Mouse (Mus musculus): ENCODE measurements around the gene Prox1. TPM values are rescaled to one million over a fixed set of nuclear protein-coding genes. Genes with fewer than 3 reads are reported as not detected.
A peak's percentile ranks its signal among the peaks of the same experiment; 100 is the strongest.

The Prox1 gene
- polyA plus RNA-seq, 1 experiment from 2014 or later, result 18.3 TPM

GRCm38 (mm10) chr1:190124961-190125739 lies 45.4 kb downstream of the Prox1 start:
- Histone ChIP-seq H3K27me3 (no peaks in the 10 kb centered on the region), H3K4me3 (no peak overlapping the region), H3K36me3 (peaks cover 9% of the 10 kb centered on the region; the same call in 1 of the 2 replicates), H3K9me3 (replicated peaks) (no peaks in the 10 kb centered on the region), H3K9ac (no peak overlapping the region), H3K4me1 (replicated peaks) (peaks cover 42% of the 10 kb centered on the region), H3K4me2 (no peak overlapping the region), H3K27ac (peak overlapping the region; percentile 36)
- ATAC-seq (replicated peaks; ENCODE audit: insufficient number of reproducible peaks, insufficient read depth, low FRiP score, low read depth), result peak; percentile 11; the same call in 1 of the 2 replicates
- 73% methylated on average over 14 of the region's 14 CpGs for WGBS

GRCm38 (mm10) chr1:190123404-190123803 lies 47.1 kb downstream of the Prox1 start:
- H3K4me2 ChIP-seq, result no peak overlapping the region
- WGBS, result 54% methylated on average over 13 of the region's 13 CpGs
- H3K9ac ChIP-seq, result no peak overlapping the region
- H3K9me3 ChIP-seq (replicated peaks), result no peaks in the 10 kb centered on the region
- peak overlapping the region; percentile 63 for H3K27ac ChIP-seq
- peaks cover 34% of the 10 kb centered on the region for H3K4me1 ChIP-seq (replicated peaks)
- 0 out of 2 replicates have a peak, but pooled peaks have one; percentile 48 for ATAC-seq (replicated peaks; ENCODE audit: insufficient number of reproducible peaks, insufficient read depth, low FRiP score, low read depth)
- no peak overlapping the region for H3K4me3 ChIP-seq
- H3K27me3 ChIP-seq, result no peaks in the 10 kb centered on the region
- H3K36me3 ChIP-seq, result peaks cover 9% of the 10 kb centered on the region; the same call in 1 of the 2 replicates

- ATAC-seq (replicated peaks; ENCODE audit: insufficient number of reproducible peaks, insufficient read depth, low FRiP score, low read depth), result no peak
- Histone ChIP-seq H3K4me2 (no peak overlapping the region), H3K27ac (no peak overlapping the region), H3K36me3 (no peaks in the 10 kb centered on the region), H3K27me3 (no peaks in the 10 kb centered on the region), H3K9me3 (replicated peaks) (no peaks in the 10 kb centered on the region), H3K4me1 (replicated peaks) (no peaks in the 10 kb centered on the region), H3K4me3 (no peak overlapping the region), H3K9ac (no peak overlapping the region)
- 67% methylated on average over 1 of the region's 1 CpGs for WGBS
These were observed 54.5 kb downstream of the Prox1 start for GRCm38 (mm10) chr1:190115985-190116384.

GRCm38 (mm10) chr1:190111741-190112140 lies 58.8 kb downstream of the Prox1 start:
- Histone ChIP-seq H3K9ac (no peak overlapping the region), H3K4me3 (no peak overlapping the region), H3K27ac (no peak overlapping the region), H3K36me3 (no peaks in the 10 kb centered on the region), H3K9me3 (replicated peaks) (no peaks in the 10 kb centered on the region), H3K4me2 (no peak overlapping the region), H3K27me3 (no peaks in the 10 kb centered on the region), H3K4me1 (replicated peaks) (peaks cover 5% of the 10 kb centered on the region)
- WGBS, result 68% methylated on average over 6 of the region's 6 CpGs
- no peak for ATAC-seq (replicated peaks; ENCODE audit: insufficient number of reproducible peaks, insufficient read depth, low FRiP score, low read depth)

GRCm38 (mm10) chr1:190107587-190107986 lies 62.9 kb downstream of the Prox1 start:
- 93% methylated on average over 1 of the region's 1 CpGs for WGBS
- ATAC-seq (replicated peaks; ENCODE audit: insufficient number of reproducible peaks, insufficient read depth, low FRiP score, low read depth), result no peak
- peaks cover 14% of the 10 kb centered on the region for H3K4me1 ChIP-seq (replicated peaks)

GRCm38 (mm10) chr1:190106674-190107420 lies 63.7 kb downstream of the Prox1 start:
- Histone ChIP-seq H3K9ac (no peak overlapping the region), H3K9me3 (replicated peaks) (no peaks in the 10 kb centered on the region), H3K4me3 (no peak overlapping the region), H3K4me1 (replicated peaks) (peaks cover 14% of the 10 kb centered on the region), H3K27ac (peak overlapping the region; percentile 62), H3K27me3 (no peaks in the 10 kb centered on the region), H3K4me2 (0 out of 2 replicates have a peak overlapping the region, but pooled peaks have one; percentile 6), H3K36me3 (no peaks in the 10 kb centered on the region)
- peak; percentile 52; the same call in 1 of the 2 replicates for ATAC-seq (replicated peaks; ENCODE audit: insufficient number of reproducible peaks, insufficient read depth, low FRiP score, low read depth)
- WGBS, result 45% methylated on average over 16 of the region's 16 CpGs

More at GRCm38 (mm10) chr1:190107587-190107986, 62.9 kb downstream of the Prox1 start:
- Histone ChIP-seq H3K4me3 (no peak overlapping the region), H3K36me3 (no peaks in the 10 kb centered on the region), H3K27ac (no peak overlapping the region), H3K9ac (no peak overlapping the region), H3K4me2 (no peak overlapping the region), H3K27me3 (no peaks in the 10 kb centered on the region), H3K9me3 (replicated peaks) (no peaks in the 10 kb centered on the region)

GRCm38 (mm10) chr1:190106060-190106459 lies 64.5 kb downstream of the Prox1 start:
- Histone ChIP-seq H3K9me3 (replicated peaks) (no peaks in the 10 kb centered on the region), H3K9ac (no peak overlapping the region), H3K4me2 (no peak overlapping the region), H3K27ac (peak overlapping the region; percentile 62), H3K27me3 (no peaks in the 10 kb centered on the region), H3K4me3 (no peak overlapping the region), H3K4me1 (replicated peaks) (peaks cover 14% of the 10 kb centered on the region), H3K36me3 (no peaks in the 10 kb centered on the region)
- 69% methylated on average over 5 of the region's 5 CpGs for WGBS
- no peak for ATAC-seq (replicated peaks; ENCODE audit: insufficient number of reproducible peaks, insufficient read depth, low FRiP score, low read depth)

- no peaks in the 10 kb centered on the region for H3K36me3 ChIP-seq
- H3K9ac ChIP-seq, result no peak overlapping the region
- H3K4me1 ChIP-seq (replicated peaks), result peaks cover 14% of the 10 kb centered on the region
- no peak overlapping the region for H3K4me2 ChIP-seq
- H3K9me3 ChIP-seq (replicated peaks), result no peaks in the 10 kb centered on the region
- no peak overlapping the region for H3K4me3 ChIP-seq
- H3K27ac ChIP-seq, result no peak overlapping the region
- no peaks in the 10 kb centered on the region for H3K27me3 ChIP-seq
- WGBS, result 81% methylated on average over 9 of the region's 9 CpGs
- no peak for ATAC-seq (replicated peaks; ENCODE audit: insufficient number of reproducible peaks, insufficient read depth, low FRiP score, low read depth)
These were observed 77.2 kb downstream of the Prox1 start for GRCm38 (mm10) chr1:190093326-190093725.

GRCm38 (mm10) chr1:190092076-190092475 lies 78.4 kb downstream of the Prox1 start:
- Histone ChIP-seq H3K9me3 (replicated peaks) (no peaks in the 10 kb centered on the region), H3K4me1 (replicated peaks) (peaks cover 16% of the 10 kb centered on the region), H3K36me3 (no peaks in the 10 kb centered on the region), H3K4me3 (no peak overlapping the region), H3K4me2 (no peak overlapping the region), H3K9ac (no peak overlapping the region), H3K27me3 (no peaks in the 10 kb centered on the region), H3K27ac (no peak overlapping the region)
- no peak for ATAC-seq (replicated peaks; ENCODE audit: insufficient number of reproducible peaks, insufficient read depth, low FRiP score, low read depth)
- 87% methylated on average over 7 of the region's 7 CpGs for WGBS

- H3K4me3 ChIP-seq, result no peak overlapping the region
- peaks cover 32% of the 10 kb centered on the region for H3K4me1 ChIP-seq (replicated peaks)
- H3K27me3 ChIP-seq, result no peaks in the 10 kb centered on the region
- peak overlapping the region; percentile 26; the same call in 1 of the 2 replicates for H3K27ac ChIP-seq
- 4% methylated on average over 2 of the region's 2 CpGs for WGBS
- H3K36me3 ChIP-seq, result no peaks in the 10 kb centered on the region
- H3K9ac ChIP-seq, result no peak overlapping the region
- no peak overlapping the region for H3K4me2 ChIP-seq
- no peak for ATAC-seq (replicated peaks; ENCODE audit: insufficient number of reproducible peaks, insufficient read depth, low FRiP score, low read depth)
- H3K9me3 ChIP-seq (replicated peaks), result no peaks in the 10 kb centered on the region
These were observed 81.6 kb downstream of the Prox1 start for GRCm38 (mm10) chr1:190088929-190089328.

GRCm38 (mm10) chr1:190085703-190086102 lies 84.8 kb downstream of the Prox1 start:
- WGBS, result 33% methylated on average over 7 of the region's 7 CpGs
- Histone ChIP-seq H3K4me3 (no peak overlapping the region), H3K36me3 (no peaks in the 10 kb centered on the region), H3K9ac (no peak overlapping the region), H3K27me3 (no peaks in the 10 kb centered on the region), H3K9me3 (replicated peaks) (no peaks in the 10 kb centered on the region), H3K4me2 (peak overlapping the region; percentile 1; the same call in 1 of the 2 replicates), H3K4me1 (replicated peaks) (peaks cover 34% of the 10 kb centered on the region), H3K27ac (peak overlapping the region; percentile 62; the same call in 1 of the 2 replicates)
- peak; percentile 73 for ATAC-seq (replicated peaks; ENCODE audit: insufficient number of reproducible peaks, insufficient read depth, low FRiP score, low read depth)

Measured in heart, embryonic 15.5 days (tissue).